Mouse (Mus musculus) urinary bladder, postnatal 36 days (tissue): ENCODE measurements around the gene Parp8.

ENCODE experiments used
- DNase-seq, 2 experiments: peaks; one replicate each; pipeline ENCODE4 v3.0.0; 2022; ENCODE audit warnings: low spot score in 2 of 2, mixed read lengths in 1 of 2

The Parp8 gene

GRCm38 (mm10) chr13:117025226-117026067, at the start of gene Parp8:
Gene Parp8 (minus strand): TSS chr13:117025537.
- DNase-seq: peak; percentile 17 to 29

DNA sequence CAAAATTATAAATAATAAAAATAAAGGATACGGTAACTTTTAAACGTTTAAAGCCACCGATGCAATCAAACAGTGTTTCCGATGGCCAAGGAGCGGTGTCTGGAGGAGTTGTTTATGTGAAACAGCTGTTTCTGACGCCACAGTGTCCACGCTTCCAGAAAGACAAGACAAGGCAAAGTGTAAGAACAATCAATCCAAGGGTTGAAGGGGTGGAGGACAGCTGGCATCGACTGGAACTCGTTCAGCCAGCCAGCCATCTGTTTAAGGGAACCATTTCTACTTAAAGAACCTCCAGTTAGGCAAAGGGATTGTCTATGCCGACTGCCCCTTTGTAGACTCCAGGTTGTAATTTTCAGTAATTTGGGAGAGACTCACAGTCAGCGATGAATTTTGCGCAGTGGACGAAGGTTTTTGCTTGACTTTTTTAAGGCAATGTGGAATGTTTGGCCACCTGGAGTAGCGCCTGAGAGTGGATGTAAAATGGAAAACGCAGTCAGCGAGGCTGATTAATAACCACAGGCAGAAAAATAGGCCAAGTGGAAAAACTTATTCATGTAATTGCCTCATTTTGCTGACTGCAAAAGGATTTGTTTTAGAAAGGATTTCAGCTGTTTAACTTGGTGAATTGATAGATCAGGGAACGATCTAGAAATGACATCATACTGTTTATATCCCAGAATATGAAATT, 37.4 kb upstream of the Parp8 start:
- DNase-seq: peak in 1 of 2 experiments; percentile 5

DNA sequence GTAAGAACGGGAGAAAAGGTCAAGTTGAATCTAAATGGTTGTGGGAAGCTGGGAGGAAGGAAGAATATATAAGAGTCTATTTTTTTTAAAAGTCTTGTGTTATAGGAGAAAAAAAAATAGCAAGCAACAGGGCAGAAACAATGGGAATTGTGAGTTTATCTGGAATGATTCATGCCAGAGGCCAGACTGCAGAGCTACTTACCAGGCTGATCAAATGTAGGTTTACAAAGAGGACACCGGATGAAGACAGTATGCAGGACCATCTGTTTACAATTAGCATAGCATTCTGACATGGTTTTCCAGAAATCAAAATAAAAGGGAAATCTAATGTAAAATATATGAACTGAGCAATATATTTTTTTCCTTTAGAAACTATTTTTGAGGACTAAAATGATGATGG, 31.1 kb upstream of the Parp8 start:
- DNase-seq: no peak

- no peak for DNase-seq
Observed at GRCm38 (mm10) chr13:117054811-117055496, 29.6 kb upstream of the Parp8 start.

DNA sequence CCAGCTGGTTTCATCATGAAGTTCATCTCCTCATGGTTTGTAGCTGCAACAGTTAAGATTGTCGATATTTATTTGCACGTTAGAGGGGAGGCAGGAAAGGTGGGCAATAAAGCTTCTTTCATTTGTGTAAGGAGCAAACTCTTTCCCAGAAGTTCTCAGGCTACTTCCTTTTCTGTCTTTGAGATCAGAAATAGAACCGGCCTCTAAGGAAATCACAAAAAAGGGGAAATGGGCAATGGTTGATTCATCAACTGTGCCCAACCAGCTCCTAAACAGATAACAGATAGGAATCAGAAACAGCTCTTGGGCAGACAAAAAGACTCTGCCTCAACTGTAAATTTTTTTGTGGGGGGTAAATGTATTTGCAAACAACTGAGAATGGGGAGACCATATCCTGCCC, 27.4 kb upstream of the Parp8 start:
- no peak for DNase-seq

DNA sequence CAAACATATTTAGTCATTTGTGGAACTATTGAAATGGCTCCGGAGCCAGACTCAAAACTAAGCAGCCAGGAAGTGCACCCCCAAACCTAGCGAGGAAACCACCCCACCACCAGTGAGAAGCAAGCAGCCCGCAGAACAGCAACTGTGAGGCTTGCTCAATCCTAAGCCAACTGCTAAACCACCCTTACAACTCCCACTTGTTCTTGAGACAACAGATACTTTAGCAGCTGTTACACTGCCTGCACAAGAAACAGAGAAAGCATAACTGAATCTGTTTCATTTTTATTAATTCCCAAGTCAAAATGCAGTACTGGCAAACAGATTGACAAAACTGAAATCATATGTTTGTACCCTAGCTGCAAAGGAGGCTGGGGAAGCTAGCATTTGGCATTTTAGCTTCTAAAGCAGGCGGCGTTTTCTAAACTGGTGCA, 23.2 kb upstream of the Parp8 start:
- DNase-seq: no peak

DNA sequence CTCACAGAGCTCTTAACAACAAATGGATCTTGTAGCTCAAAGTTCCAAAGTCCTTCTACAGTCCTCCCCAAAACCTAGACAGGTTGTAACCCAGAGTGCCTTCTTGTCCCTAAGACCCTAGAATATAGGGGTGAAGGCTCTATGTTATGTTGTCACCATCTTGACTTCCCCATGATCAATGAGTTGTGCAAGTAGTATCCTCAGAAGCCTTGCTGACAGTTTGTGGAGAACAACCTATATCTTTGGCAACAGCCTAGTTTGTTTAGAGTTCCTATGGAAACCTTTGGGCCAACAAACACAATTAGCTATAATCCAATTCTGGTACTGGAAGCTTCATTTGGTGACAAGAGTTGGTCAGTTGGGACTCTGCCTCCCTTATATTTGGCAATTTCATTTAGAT, 18.2 kb upstream of the Parp8 start:
- DNase-seq: no peak

DNA sequence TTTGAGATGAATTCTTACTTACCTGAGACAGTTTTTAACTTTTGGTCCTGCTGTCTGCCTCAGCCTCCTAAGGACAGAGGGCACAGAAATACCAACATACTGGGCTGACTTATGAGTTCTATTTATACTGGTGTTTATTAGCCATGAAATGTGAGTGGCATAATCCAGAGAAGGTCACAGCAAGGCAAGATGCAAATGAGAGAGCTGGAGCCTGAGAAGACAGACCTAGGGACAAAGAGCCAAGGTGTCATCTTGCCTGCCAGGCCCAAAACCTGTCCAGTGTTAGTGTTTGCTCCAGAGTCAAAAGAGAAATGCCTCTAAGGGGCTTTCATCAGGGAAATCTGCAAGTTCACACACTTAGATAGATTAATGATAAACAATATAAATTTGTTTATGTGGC, 15.7 kb upstream of the Parp8 start:
- DNase-seq: no peak

DNA sequence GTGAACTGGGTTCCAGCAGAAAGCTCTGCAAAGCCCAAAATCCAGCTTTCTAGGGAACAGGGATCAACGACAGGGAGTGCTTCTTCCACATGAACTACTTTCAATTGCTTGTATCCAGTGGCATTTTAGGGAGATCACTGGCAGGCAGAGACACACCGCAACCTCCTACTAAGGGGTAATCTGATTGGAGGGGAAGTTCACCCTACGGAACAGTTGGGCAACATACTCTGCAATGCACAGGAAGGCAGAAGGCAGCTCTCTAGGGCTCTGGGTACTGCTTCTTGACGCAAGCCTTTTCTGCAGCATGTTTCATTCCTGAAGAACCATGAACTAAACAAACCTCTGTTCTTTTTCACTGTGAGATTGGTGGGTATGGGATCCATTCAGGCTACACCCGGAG, 10.9 kb upstream of the Parp8 start:
- no peak for DNase-seq

DNA sequence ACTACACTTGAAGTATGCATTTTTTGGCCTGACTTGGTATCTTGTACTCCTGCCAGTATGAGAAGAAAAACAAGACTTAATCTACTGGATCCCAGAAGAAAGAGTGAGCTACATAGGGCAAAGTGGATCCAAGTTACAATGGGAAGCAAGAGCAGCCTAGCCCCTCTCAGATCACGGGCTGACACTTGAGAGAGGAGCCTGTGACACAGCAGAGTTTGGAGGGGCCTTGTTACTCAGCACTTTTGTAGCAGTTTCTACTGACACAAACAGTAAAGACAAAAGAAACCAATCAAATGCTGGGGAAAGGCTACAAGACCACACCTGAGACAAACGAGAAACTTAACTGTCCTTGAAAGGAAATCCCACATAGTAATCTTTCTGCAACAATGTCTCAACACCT, 9.8 kb upstream of the Parp8 start:
- DNase-seq: no peak

GRCm38 (mm10) chr13:117034676-117035075, 9.3 kb upstream of the Parp8 start:
- DNase-seq: no peak

- no peak for DNase-seq
Observed at GRCm38 (mm10) chr13:117033676-117034308, 8.5 kb upstream of the Parp8 start.

GRCm38 (mm10) chr13:117032402-117032801, 7.1 kb upstream of the Parp8 start:
- no peak for DNase-seq

DNA sequence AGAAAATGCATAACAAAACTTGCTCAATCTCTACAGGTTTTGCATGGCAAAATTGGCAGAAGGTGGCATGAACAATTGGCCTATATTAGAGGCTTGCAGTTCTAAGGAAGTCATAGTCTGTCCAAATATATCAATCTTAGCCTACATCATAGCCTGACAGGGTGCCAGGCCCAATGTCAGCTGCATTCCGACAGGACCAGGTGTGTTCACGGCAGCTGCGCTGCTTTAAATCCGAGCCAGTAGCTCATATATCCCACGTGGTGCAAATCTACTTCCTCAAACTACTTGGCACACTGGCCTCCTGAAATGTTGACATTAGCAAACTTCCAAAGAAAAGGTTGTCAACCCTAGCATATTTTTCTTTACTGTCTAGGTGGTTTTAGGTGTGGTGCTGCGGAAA, 6.2 kb upstream of the Parp8 start:
- no peak for DNase-seq

GRCm38 (mm10) chr13:117028221-117028620, 2.9 kb upstream of the Parp8 start:
- DNase-seq: no peak

GRCm38 (mm10) chr13:117027336-117027735, 2.0 kb upstream of the Parp8 start:
- no peak for DNase-seq

GRCm38 (mm10) chr13:117026276-117026780, 991 bp upstream of the Parp8 start:
- no peak for DNase-seq

- DNase-seq: peak in 1 of 2 experiments; percentile 13
Observed at GRCm38 (mm10) chr13:117024916-117025225, 466 bp downstream of the Parp8 start.

- peak; percentile 35 to 36 for DNase-seq
Observed at GRCm38 (mm10) chr13:117024127-117024915, 1.0 kb downstream of the Parp8 start.

- DNase-seq: no peak
Observed at GRCm38 (mm10) chr13:117023346-117024050, 1.8 kb downstream of the Parp8 start.

DNA sequence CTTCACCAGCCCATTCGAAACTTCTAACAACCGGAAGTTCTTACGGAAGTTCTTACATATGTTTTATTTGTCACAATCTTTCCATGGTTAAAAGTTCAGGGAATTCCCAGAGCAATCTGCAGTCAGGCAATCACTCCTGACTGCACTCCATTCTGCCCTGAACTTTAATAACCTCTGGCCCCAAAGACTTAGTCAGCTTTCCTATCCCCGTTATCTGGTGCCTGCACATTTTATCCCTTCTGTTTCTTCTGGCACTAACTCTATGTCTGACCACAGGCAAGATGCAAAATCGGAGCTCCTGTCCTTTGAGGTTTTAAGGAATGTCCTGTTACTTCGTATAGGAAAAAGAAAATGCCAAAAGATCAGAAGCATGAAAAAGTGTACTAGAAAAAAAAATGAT, 4.7 kb downstream of the Parp8 start:
- DNase-seq: no peak
